Mouse (Mus musculus): ENCODE measurements around the gene H2afx.

The H2afx gene

GRCm38 (mm10) chr9:44378153-44378730 is 43.7 kb downstream of the H2afx start:
- DNase-seq (ENCODE audit: low spot score in 2 of 2), result no peak

DNA sequence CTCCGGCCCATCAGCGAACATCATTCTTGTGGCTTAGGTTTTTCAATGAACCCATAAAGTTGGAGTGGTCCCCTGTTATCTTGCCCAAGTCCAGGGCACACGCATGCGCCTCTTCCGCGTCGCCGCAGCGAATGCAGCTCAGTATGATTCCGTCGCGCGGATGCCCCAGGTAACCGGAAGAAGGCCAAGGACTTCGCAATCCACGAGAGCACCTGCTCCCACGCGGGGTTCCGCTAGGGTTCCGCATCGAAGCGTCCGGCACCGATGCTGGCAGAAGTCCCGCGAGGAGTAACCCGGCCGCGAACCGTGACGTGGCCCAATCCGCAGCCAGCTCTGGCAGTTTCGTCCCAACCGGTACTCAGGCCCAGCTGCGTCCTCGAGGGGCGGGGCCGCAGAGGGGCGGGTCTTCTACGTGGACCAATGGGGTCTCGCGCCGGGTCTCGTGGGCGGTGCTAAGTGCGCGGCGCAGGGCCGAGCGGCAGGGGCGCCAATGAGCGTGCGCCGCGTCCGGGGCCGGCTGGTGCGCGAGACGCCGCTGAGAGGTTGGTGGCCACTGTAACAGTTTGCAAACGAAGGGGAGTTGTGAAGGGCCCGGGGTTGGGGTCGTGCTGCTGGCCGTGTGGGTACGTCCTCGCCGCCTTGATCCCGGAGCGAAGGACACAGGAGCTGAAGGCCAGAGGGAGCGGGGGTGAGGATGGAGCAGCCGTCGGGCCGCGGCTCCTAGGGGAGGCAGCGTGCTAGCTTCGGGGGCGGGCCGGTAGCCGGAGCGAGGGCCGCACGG is 44.8 kb downstream of the H2afx start, which contains the start of gene Hyou1:
Gene Hyou1 (plus strand): TSS at position 437 of the 781 bp plus-strand sequence.
- peak; percentile 98 to 99 for DNase-seq (ENCODE audit: low spot score in 2 of 2)

DNA sequence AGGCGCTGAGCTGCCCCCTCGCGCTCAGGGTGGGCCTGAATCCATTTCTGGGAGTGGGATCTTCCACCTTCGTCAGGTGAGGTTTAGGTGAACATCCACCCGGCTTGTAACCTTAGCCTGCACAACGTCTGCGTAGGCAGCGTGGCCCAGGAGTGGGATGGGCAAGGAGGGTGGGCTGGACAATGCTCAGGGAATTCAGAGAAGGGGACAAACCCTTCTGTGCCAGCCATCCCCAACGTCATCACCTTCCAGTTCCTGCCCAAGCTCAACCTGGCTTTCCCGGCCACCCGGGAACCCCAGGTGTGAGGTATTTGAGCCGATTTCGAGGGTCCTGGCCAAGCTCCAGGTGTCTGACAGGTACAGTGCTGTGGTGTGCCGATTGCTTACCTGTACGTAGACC is 45.4 kb downstream of the H2afx start:
- DNase-seq (ENCODE audit: low spot score in 2 of 2), result no peak

DNA sequence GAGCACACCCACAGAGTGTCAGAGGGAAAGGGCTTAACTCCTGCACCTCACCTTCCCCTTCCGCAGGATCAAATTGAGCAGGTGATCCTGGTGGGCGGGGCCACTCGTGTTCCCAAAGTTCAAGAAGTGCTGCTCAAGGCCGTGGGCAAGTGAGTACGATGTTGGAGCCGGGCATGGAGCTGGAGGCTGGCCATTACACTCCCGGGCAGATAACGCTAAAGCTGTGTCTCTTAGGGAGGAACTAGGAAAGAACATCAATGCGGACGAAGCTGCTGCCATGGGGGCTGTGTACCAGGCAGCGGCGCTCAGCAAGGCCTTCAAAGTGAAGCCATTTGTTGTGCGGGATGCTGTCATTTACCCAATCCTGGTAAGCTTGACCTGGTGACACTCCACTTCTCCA is 50.1 kb downstream of the H2afx start:
- DNase-seq (ENCODE audit: low spot score in 2 of 2), result no peak
